Mouse (Mus musculus) forebrain, embryonic 11.5 days (tissue): ENCODE measurements around the gene 9330182O14Rik. TPM values are rescaled to one million over a fixed set of nuclear protein-coding genes. Genes with fewer than 3 reads are reported as not detected.

Experiments used
- ATAC-seq: fragments of 200-750 bp; cut with Nextera tagmentation; replicated peaks from 2 replicates; pipeline ENCODE4 v1.8.0; 2017; ENCODE audit warnings: moderate TSS enrichment; ENCODE audit not compliant: low FRiP score
- DNase-seq: peaks from one replicate; pipeline ENCODE4 v3.0.0-alpha.2; 2017; ENCODE audit warnings: low spot score
- H3K27ac ChIP-seq: fragments of 300-500 bp; sonication (generic); 2 replicates; pipeline ENCODE4 v1.5.1; 2014; ENCODE audit warnings: low read depth, low read length
- H3K27me3 ChIP-seq: fragments of 300-500 bp; sonication (generic); 2 replicates; pipeline ENCODE4 v1.6.1; 2014; ENCODE audit warnings: mild to moderate bottlenecking, low read length, mixed read lengths; ENCODE audit not compliant: control insufficient read depth, insufficient read depth
- H3K36me3 ChIP-seq: fragments of 300-500 bp; sonication (generic); 2 replicates; pipeline ENCODE4 v1.6.1; 2014; ENCODE audit warnings: mild to moderate bottlenecking, low read length, moderate library complexity, mixed read lengths; ENCODE audit not compliant: control insufficient read depth, insufficient read depth
- H3K4me1 ChIP-seq: fragments of 300-500 bp; sonication (generic); replicated peaks from 2 replicates; pipeline ENCODE4 v1.6.1; 2014; ENCODE audit warnings: low read length, mixed read lengths; ENCODE audit not compliant: control insufficient read depth, insufficient read depth
- H3K4me2 ChIP-seq: fragments of 300-500 bp; sonication (generic); 2 replicates; pipeline ENCODE4 v1.6.1; 2014; ENCODE audit warnings: low read depth, mild to moderate bottlenecking, low read length, moderate library complexity, mixed read lengths; ENCODE audit not compliant: severe bottlenecking
- H3K4me3 ChIP-seq: fragments of 300-500 bp; sonication (generic); 2 replicates; pipeline ENCODE4 v1.5.1; 2014; ENCODE audit warnings: low read depth, low read length
- H3K9ac ChIP-seq: fragments of 300-500 bp; sonication (generic); 2 replicates; pipeline ENCODE4 v1.6.1; 2014; ENCODE audit warnings: low read length
- H3K9me3 ChIP-seq: fragments of 300-500 bp; sonication (generic); 2 replicates; pipeline ENCODE4 v1.6.1; 2016; ENCODE audit warnings: low read length, mixed read lengths; ENCODE audit not compliant: control insufficient read depth
- WGBS: fragments of 180-500 bp; shearing (Covaris S2); extraction: QIAGEN DNeasy Blood & Tissue Kit; methylation state at CpG from one replicate; pipeline ENCODE4 v1.1.7; 2014; 5-methylcytosine and 5-hydroxymethylcytosine counted together
- polyA plus RNA-seq: library from polyadenylated mRNA; unstranded; fragments of >200 nt; fragmentation: Nextera tagmentation; extraction: Ambion mirVana; gene quantifications from 2 replicates; pipeline ENCODE4 v1.2.1, GENCODE M21; 2014

9330182O14Rik gene
- polyA plus RNA-seq, 1 experiment from 2014 or later: not detected

GRCm38 (mm10) chr15:40130880-40131478, 3.2 kb upstream of the 9330182O14Rik start:
- Histone ChIP-seq H3K4me1 (no peaks in the 10 kb centered on the region), H3K27me3 (no peaks in the 10 kb centered on the region), H3K36me3 (no peaks in the 10 kb centered on the region), H3K27ac (no peak overlapping the region), H3K9me3 (no peaks in the 10 kb centered on the region), H3K4me3 (no peak overlapping the region), H3K4me2 (no peak overlapping the region), H3K9ac (no peak overlapping the region)
- DNase-seq (peak; percentile 86), ATAC-seq (peak; percentile 79)
- 25% methylated on average over 15 of the region's 15 CpGs for WGBS

GRCm38 (mm10) chr15:40132408-40132807, 1.8 kb upstream of the 9330182O14Rik start:
- Histone ChIP-seq H3K9me3 (no peaks in the 10 kb centered on the region), H3K4me3 (no peak overlapping the region), H3K27ac (no peak overlapping the region), H3K9ac (no peak overlapping the region), H3K27me3 (no peaks in the 10 kb centered on the region), H3K36me3 (no peaks in the 10 kb centered on the region), H3K4me1 (no peaks in the 10 kb centered on the region), H3K4me2 (no peak overlapping the region)
- WGBS: 80% methylated on average over 4 of the region's 4 CpGs
- no peak for ATAC-seq
- DNase-seq: no peak

- no peaks in the 10 kb centered on the region for H3K27me3 ChIP-seq
- H3K4me2 ChIP-seq: no peak overlapping the region
- no peak overlapping the region for H3K4me3 ChIP-seq
- no peaks in the 10 kb centered on the region for H3K36me3 ChIP-seq
- no peak overlapping the region for H3K9ac ChIP-seq
- no peak for DNase-seq
- peak; percentile 56 for ATAC-seq
- H3K27ac ChIP-seq: no peak overlapping the region
- H3K4me1 ChIP-seq: no peaks in the 10 kb centered on the region
- no peaks in the 10 kb centered on the region for H3K9me3 ChIP-seq
- WGBS: 49% methylated on average over 7 of the region's 7 CpGs
These were observed 10.1 kb downstream of the 9330182O14Rik start for GRCm38 (mm10) chr15:40144221-40144620.

GRCm38 (mm10) chr15:40157683-40158082, 23.5 kb downstream of the 9330182O14Rik start:
- no peak for ATAC-seq
- WGBS: 87% methylated on average over 6 of the region's 6 CpGs
- no peak for DNase-seq

GRCm38 (mm10) chr15:40166560-40167275, 32.6 kb downstream of the 9330182O14Rik start:
- H3K9me3 ChIP-seq: no peaks in the 10 kb centered on the region
- H3K27me3 ChIP-seq: no peaks in the 10 kb centered on the region
- H3K9ac ChIP-seq: no peak overlapping the region
- no peaks in the 10 kb centered on the region for H3K36me3 ChIP-seq
- no peak overlapping the region for H3K4me3 ChIP-seq
- 0 out of 2 replicates have a peak, but pooled peaks cover 3% of the 10 kb centered on the region for H3K4me1 ChIP-seq
- DNase-seq: no peak
- H3K4me2 ChIP-seq: no peak overlapping the region
- peak; percentile 45 for ATAC-seq
- no peak overlapping the region for H3K27ac ChIP-seq
- WGBS: 44% methylated on average over 9 of the region's 9 CpGs

More at GRCm38 (mm10) chr15:40157683-40158082, 23.5 kb downstream of the 9330182O14Rik start:
- no peaks in the 10 kb centered on the region for H3K9me3 ChIP-seq
- H3K4me1 ChIP-seq: no peaks in the 10 kb centered on the region
- H3K36me3 ChIP-seq: no peaks in the 10 kb centered on the region
- no peak overlapping the region for H3K27ac ChIP-seq
- H3K4me3 ChIP-seq: no peak overlapping the region
- H3K4me2 ChIP-seq: no peak overlapping the region
- no peaks in the 10 kb centered on the region for H3K27me3 ChIP-seq
- no peak overlapping the region for H3K9ac ChIP-seq

- H3K9ac ChIP-seq: no peak overlapping the region
- H3K4me1 ChIP-seq: 0 out of 2 replicates have a peak, but pooled peaks cover 3% of the 10 kb centered on the region
- no peak for DNase-seq
- no peaks in the 10 kb centered on the region for H3K27me3 ChIP-seq
- no peak overlapping the region for H3K4me3 ChIP-seq
- H3K36me3 ChIP-seq: no peaks in the 10 kb centered on the region
- no peak overlapping the region for H3K27ac ChIP-seq
- no peak for ATAC-seq
- WGBS: 73% methylated on average over 26 of the region's 26 CpGs
- H3K9me3 ChIP-seq: no peaks in the 10 kb centered on the region
- no peak overlapping the region for H3K4me2 ChIP-seq
These were observed 33.3 kb downstream of the 9330182O14Rik start for GRCm38 (mm10) chr15:40167276-40168139.

GRCm38 (mm10) chr15:40168140-40168688, 34.0 kb downstream of the 9330182O14Rik start:
- DNase-seq (no peak), ATAC-seq (no peak)
- Histone ChIP-seq H3K9ac (no peak overlapping the region), H3K4me3 (no peak overlapping the region), H3K27me3 (no peaks in the 10 kb centered on the region), H3K9me3 (no peaks in the 10 kb centered on the region), H3K4me1 (0 out of 2 replicates have a peak, but pooled peaks cover 3% of the 10 kb centered on the region), H3K36me3 (no peaks in the 10 kb centered on the region), H3K4me2 (no peak overlapping the region), H3K27ac (no peak overlapping the region)
- 78% methylated on average over 10 of the region's 10 CpGs for WGBS

- no peak for DNase-seq
- no peak overlapping the region for H3K9ac ChIP-seq
- H3K27me3 ChIP-seq: no peaks in the 10 kb centered on the region
- H3K36me3 ChIP-seq: no peaks in the 10 kb centered on the region
- no peaks in the 10 kb centered on the region for H3K9me3 ChIP-seq
- WGBS: 62% methylated on average over 5 of the region's 5 CpGs
- 0 out of 2 replicates have a peak, but pooled peaks cover 3% of the 10 kb centered on the region for H3K4me1 ChIP-seq
- no peak for ATAC-seq
- H3K4me2 ChIP-seq: no peak overlapping the region
- no peak overlapping the region for H3K4me3 ChIP-seq
- no peak overlapping the region for H3K27ac ChIP-seq
These were observed 34.9 kb downstream of the 9330182O14Rik start for GRCm38 (mm10) chr15:40169061-40169460.
